Mouse (Mus musculus): ENCODE measurements at regions not wholly inside any gene's neighbourhood (a gene's known extent, or its start where the extent isn't known, plus 50 kb on each side); places are given as distances from the start of the nearest gene placed in this dataset.

- no peak for ATAC-seq
- Histone ChIP-seq H3K4me3 (no peak overlapping the region), H3K9me3 (replicated peaks) (no peaks in the 10 kb centered on the region), H3K27ac (no peak overlapping the region), H3K4me2 (no peak overlapping the region), H3K9ac (no peak overlapping the region), H3K27me3 (replicated peaks) (no peaks in the 10 kb centered on the region), H3K36me3 (no peaks in the 10 kb centered on the region), H3K4me1 (no peaks in the 10 kb centered on the region)
- 70% methylated on average over 2 of the region's 2 CpGs for WGBS (ENCODE audit: insufficient replicate concordance)
These were observed 534.2 kb upstream of the Dmac1 start for GRCm38 (mm10) chr4:75812266-75812665.

GRCm38 (mm10) chr4:75801870-75802269, 523.8 kb upstream of the Dmac1 start:
- 71% methylated on average over 4 of the region's 4 CpGs for WGBS (ENCODE audit: insufficient replicate concordance)
- Histone ChIP-seq H3K36me3 (no peaks in the 10 kb centered on the region), H3K4me3 (no peak overlapping the region), H3K27me3 (replicated peaks) (no peaks in the 10 kb centered on the region), H3K4me2 (no peak overlapping the region), H3K4me1 (no peaks in the 10 kb centered on the region), H3K27ac (no peak overlapping the region), H3K9me3 (replicated peaks) (no peaks in the 10 kb centered on the region), H3K9ac (no peak overlapping the region)
- no peak for ATAC-seq

- no peaks in the 10 kb centered on the region for H3K27me3 ChIP-seq (replicated peaks)
- no peaks in the 10 kb centered on the region for H3K36me3 ChIP-seq
- H3K4me3 ChIP-seq = no peak overlapping the region
- WGBS (ENCODE audit: insufficient replicate concordance) = 66% methylated on average over 4 of the region's 4 CpGs
- no peak overlapping the region for H3K4me2 ChIP-seq
- H3K9ac ChIP-seq = no peak overlapping the region
- H3K27ac ChIP-seq = no peak overlapping the region
- no peak for ATAC-seq
- no peaks in the 10 kb centered on the region for H3K4me1 ChIP-seq
- no peaks in the 10 kb centered on the region for H3K9me3 ChIP-seq (replicated peaks)
These were observed 523.1 kb upstream of the Dmac1 start for GRCm38 (mm10) chr4:75801156-75801555.

- Histone ChIP-seq H3K9me3 (replicated peaks) (no peaks in the 10 kb centered on the region), H3K4me1 (no peaks in the 10 kb centered on the region), H3K27me3 (replicated peaks) (no peaks in the 10 kb centered on the region), H3K27ac (no peak overlapping the region), H3K36me3 (no peaks in the 10 kb centered on the region), H3K4me2 (no peak overlapping the region), H3K4me3 (no peak overlapping the region), H3K9ac (no peak overlapping the region)
- ATAC-seq = no peak
These were observed 513.7 kb upstream of the Dmac1 start for GRCm38 (mm10) chr4:75791789-75792188.

GRCm38 (mm10) chr4:75790920-75791589, 513.0 kb upstream of the Dmac1 start:
- WGBS (ENCODE audit: insufficient replicate concordance) = 63% methylated on average over 1 of the region's 1 CpGs
- no peak overlapping the region for H3K4me2 ChIP-seq
- H3K4me1 ChIP-seq = no peaks in the 10 kb centered on the region
- H3K27ac ChIP-seq = no peak overlapping the region
- no peak overlapping the region for H3K4me3 ChIP-seq
- no peaks in the 10 kb centered on the region for H3K9me3 ChIP-seq (replicated peaks)
- H3K9ac ChIP-seq = no peak overlapping the region
- H3K36me3 ChIP-seq = no peaks in the 10 kb centered on the region
- no peak for ATAC-seq
- no peaks in the 10 kb centered on the region for H3K27me3 ChIP-seq (replicated peaks)

GRCm38 (mm10) chr4:75787405-75787804, 509.3 kb upstream of the Dmac1 start:
- ATAC-seq = no peak
- H3K36me3 ChIP-seq = no peaks in the 10 kb centered on the region
- no peaks in the 10 kb centered on the region for H3K27me3 ChIP-seq (replicated peaks)
- H3K4me2 ChIP-seq = no peak overlapping the region
- WGBS (ENCODE audit: insufficient replicate concordance) = 63% methylated on average over 3 of the region's 3 CpGs
- no peaks in the 10 kb centered on the region for H3K9me3 ChIP-seq (replicated peaks)
- no peaks in the 10 kb centered on the region for H3K4me1 ChIP-seq
- no peak overlapping the region for H3K27ac ChIP-seq
- no peak overlapping the region for H3K4me3 ChIP-seq
- no peak overlapping the region for H3K9ac ChIP-seq

- 68% methylated on average over 4 of the region's 4 CpGs for WGBS (ENCODE audit: insufficient replicate concordance)
- no peak overlapping the region for H3K4me2 ChIP-seq
- no peak overlapping the region for H3K4me3 ChIP-seq
- H3K4me1 ChIP-seq = no peaks in the 10 kb centered on the region
- H3K9me3 ChIP-seq (replicated peaks) = no peaks in the 10 kb centered on the region
- H3K36me3 ChIP-seq = no peaks in the 10 kb centered on the region
- no peak for ATAC-seq
- no peaks in the 10 kb centered on the region for H3K27me3 ChIP-seq (replicated peaks)
- H3K27ac ChIP-seq = no peak overlapping the region
- H3K9ac ChIP-seq = no peak overlapping the region
These were observed 508.3 kb upstream of the Dmac1 start for GRCm38 (mm10) chr4:75786391-75786790.

- Histone ChIP-seq H3K9ac (no peak overlapping the region), H3K36me3 (no peaks in the 10 kb centered on the region), H3K9me3 (replicated peaks) (no peaks in the 10 kb centered on the region), H3K27me3 (replicated peaks) (no peaks in the 10 kb centered on the region), H3K4me2 (no peak overlapping the region), H3K4me3 (no peak overlapping the region), H3K27ac (no peak overlapping the region), H3K4me1 (no peaks in the 10 kb centered on the region)
- WGBS (ENCODE audit: insufficient replicate concordance) = 32% methylated on average over 1 of the region's 1 CpGs
- ATAC-seq = peak; percentile 47; the same call in 1 of the 2 replicates
These were observed 501.4 kb upstream of the Dmac1 start for GRCm38 (mm10) chr4:75779492-75779891.

- Histone ChIP-seq H3K36me3 (no peaks in the 10 kb centered on the region), H3K27me3 (replicated peaks) (no peaks in the 10 kb centered on the region), H3K4me2 (no peak overlapping the region), H3K4me1 (no peaks in the 10 kb centered on the region), H3K4me3 (no peak overlapping the region), H3K9me3 (replicated peaks) (no peaks in the 10 kb centered on the region), H3K27ac (no peak overlapping the region), H3K9ac (no peak overlapping the region)
- ATAC-seq = no peak
- whole genome bisulfite sequencing (ENCODE audit: insufficient replicate concordance) = 41% methylated on average over 1 of the region's 1 CpGs
These were observed 486.0 kb upstream of the Dmac1 start for GRCm38 (mm10) chr4:75764141-75764540.

- Histone ChIP-seq H3K4me2 (no peak overlapping the region), H3K9ac (no peak overlapping the region), H3K4me3 (no peak overlapping the region), H3K36me3 (no peaks in the 10 kb centered on the region), H3K4me1 (no peaks in the 10 kb centered on the region), H3K27me3 (replicated peaks) (no peaks in the 10 kb centered on the region), H3K27ac (no peak overlapping the region), H3K9me3 (replicated peaks) (no peaks in the 10 kb centered on the region)
- WGBS (ENCODE audit: insufficient replicate concordance) = 66% methylated on average over 6 of the region's 6 CpGs
- ATAC-seq = no peak
These were observed 466.5 kb upstream of the Dmac1 start for GRCm38 (mm10) chr4:75744605-75745004.

- Histone ChIP-seq H3K27me3 (replicated peaks) (no peaks in the 10 kb centered on the region), H3K9me3 (replicated peaks) (no peaks in the 10 kb centered on the region), H3K4me2 (no peak overlapping the region), H3K4me3 (no peak overlapping the region), H3K27ac (no peak overlapping the region), H3K36me3 (no peaks in the 10 kb centered on the region), H3K9ac (no peak overlapping the region), H3K4me1 (no peaks in the 10 kb centered on the region)
- no peak for ATAC-seq
These were observed 463.5 kb upstream of the Dmac1 start for GRCm38 (mm10) chr4:75741585-75741984.

GRCm38 (mm10) chr4:75730798-75731400, 452.8 kb upstream of the Dmac1 start:
- Histone ChIP-seq H3K4me2 (no peak overlapping the region), H3K4me1 (no peaks in the 10 kb centered on the region), H3K4me3 (no peak overlapping the region), H3K27me3 (replicated peaks) (no peaks in the 10 kb centered on the region), H3K9ac (no peak overlapping the region), H3K9me3 (replicated peaks) (no peaks in the 10 kb centered on the region), H3K27ac (no peak overlapping the region), H3K36me3 (no peaks in the 10 kb centered on the region)
- 49% methylated on average over 3 of the region's 3 CpGs for WGBS (ENCODE audit: insufficient replicate concordance)
- no peak for ATAC-seq

- no peak overlapping the region for H3K9ac ChIP-seq
- no peak overlapping the region for H3K4me3 ChIP-seq
- no peak for ATAC-seq
- no peaks in the 10 kb centered on the region for H3K27me3 ChIP-seq (replicated peaks)
- H3K4me1 ChIP-seq = no peaks in the 10 kb centered on the region
- 59% methylated on average over 3 of the region's 3 CpGs for WGBS (ENCODE audit: insufficient replicate concordance)
- no peaks in the 10 kb centered on the region for H3K36me3 ChIP-seq
- no peak overlapping the region for H3K4me2 ChIP-seq
- H3K9me3 ChIP-seq (replicated peaks) = no peaks in the 10 kb centered on the region
- H3K27ac ChIP-seq = no peak overlapping the region
These were observed 436.5 kb upstream of the Dmac1 start for GRCm38 (mm10) chr4:75714652-75715051.
